Mouse (Mus musculus) kidney, embryonic 15.5 days (tissue): ENCODE data around the gene Prx. TPM values are rescaled to one million over a fixed set of nuclear protein-coding genes. Genes with fewer than 3 reads are reported as not detected.

Experiments used
- ATAC-seq: fragments of 200-750 bp; cut with Nextera tagmentation; replicated peaks from 2 replicates; pipeline ENCODE4 v1.8.0; 2017; ENCODE audit warnings: moderate TSS enrichment; ENCODE audit not compliant: low FRiP score
- H3K27ac ChIP-seq: fragments of 300-500 bp; sonication (generic); 2 replicates; pipeline ENCODE4 v1.5.1; 2015; ENCODE audit warnings: mild to moderate bottlenecking, inconsistent platforms
- H3K27me3 ChIP-seq: fragments of 300-500 bp; sonication (generic); 2 replicates; pipeline ENCODE4 v1.6.1; 2015; ENCODE audit warnings: inconsistent platforms
- H3K36me3 ChIP-seq: fragments of 300-500 bp; sonication (generic); 2 replicates; pipeline ENCODE4 v1.6.1; 2015; ENCODE audit warnings: inconsistent platforms
- H3K4me1 ChIP-seq: fragments of 300-500 bp; sonication (generic); 2 replicates; pipeline ENCODE4 v1.6.1; 2015; ENCODE audit warnings: inconsistent platforms
- H3K4me2 ChIP-seq: fragments of 300-500 bp; sonication (generic); 2 replicates; pipeline ENCODE4 v1.6.1; 2015; ENCODE audit warnings: moderate library complexity, mild to moderate bottlenecking, inconsistent platforms
- H3K4me3 ChIP-seq: fragments of 300-500 bp; sonication (generic); replicated peaks from 2 replicates; pipeline ENCODE4 v1.5.1; 2015; ENCODE audit warnings: mild to moderate bottlenecking, inconsistent platforms
- H3K9ac ChIP-seq: fragments of 300-500 bp; sonication (generic); 2 replicates; pipeline ENCODE4 v1.6.1; 2015; ENCODE audit warnings: mild to moderate bottlenecking, inconsistent platforms
- H3K9me3 ChIP-seq: fragments of 300-500 bp; sonication (generic); replicated peaks from 2 replicates; pipeline ENCODE4 v1.6.1; 2016; ENCODE audit warnings: inconsistent platforms
- WGBS: fragments of 180-500 bp; shearing (Covaris S2); methylation state at CpG from one replicate; pipeline ENCODE4 v1.1.7; 2015; ENCODE audit warnings: mixed read lengths; 5-methylcytosine and 5-hydroxymethylcytosine counted together
- polyA plus RNA-seq: library from polyadenylated mRNA; unstranded; fragments of >200 nt; fragmentation: Nextera tagmentation; extraction: Ambion mirVana; gene quantifications from 2 replicates; pipeline ENCODE4 v1.2.1, GENCODE M21; 2015

Gene Prx
- polyA plus RNA-seq, 1 experiment from 2014 or later = 4.8 TPM

DNA sequence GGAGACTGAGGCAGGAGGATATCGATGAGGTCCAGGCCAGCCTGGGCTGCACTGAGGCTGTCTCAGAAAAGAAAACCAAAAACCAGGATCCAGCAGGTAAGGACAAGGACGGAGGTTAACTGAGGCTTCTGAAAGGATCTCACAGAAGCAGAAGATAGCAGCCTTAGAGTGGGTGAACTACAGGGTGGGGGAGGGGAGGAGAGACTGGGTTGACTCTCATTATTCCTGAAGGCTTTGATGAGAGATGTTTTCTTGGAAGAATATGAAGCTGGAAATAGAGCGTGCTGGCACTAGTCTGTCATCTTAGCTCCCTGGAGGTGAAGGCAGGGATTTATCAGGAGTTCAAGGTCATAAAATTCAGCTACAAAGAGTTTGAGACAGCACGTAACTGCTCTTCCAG is 44.7 kb downstream of the Prx start:
- Histone ChIP-seq H3K9ac (no peak overlapping the region), H3K4me1 (peaks cover 22% of the 10 kb centered on the region), H3K9me3 (no peaks in the 10 kb centered on the region), H3K4me2 (no peak overlapping the region), H3K27ac (0 out of 2 replicates have a peak overlapping the region, but pooled peaks have one; percentile 4), H3K36me3 (no peaks in the 10 kb centered on the region), H3K4me3 (no peak overlapping the region), H3K27me3 (no peaks in the 10 kb centered on the region)
- no peak for ATAC-seq
- 84% methylated on average over 4 of the region's 4 CpGs for WGBS

DNA sequence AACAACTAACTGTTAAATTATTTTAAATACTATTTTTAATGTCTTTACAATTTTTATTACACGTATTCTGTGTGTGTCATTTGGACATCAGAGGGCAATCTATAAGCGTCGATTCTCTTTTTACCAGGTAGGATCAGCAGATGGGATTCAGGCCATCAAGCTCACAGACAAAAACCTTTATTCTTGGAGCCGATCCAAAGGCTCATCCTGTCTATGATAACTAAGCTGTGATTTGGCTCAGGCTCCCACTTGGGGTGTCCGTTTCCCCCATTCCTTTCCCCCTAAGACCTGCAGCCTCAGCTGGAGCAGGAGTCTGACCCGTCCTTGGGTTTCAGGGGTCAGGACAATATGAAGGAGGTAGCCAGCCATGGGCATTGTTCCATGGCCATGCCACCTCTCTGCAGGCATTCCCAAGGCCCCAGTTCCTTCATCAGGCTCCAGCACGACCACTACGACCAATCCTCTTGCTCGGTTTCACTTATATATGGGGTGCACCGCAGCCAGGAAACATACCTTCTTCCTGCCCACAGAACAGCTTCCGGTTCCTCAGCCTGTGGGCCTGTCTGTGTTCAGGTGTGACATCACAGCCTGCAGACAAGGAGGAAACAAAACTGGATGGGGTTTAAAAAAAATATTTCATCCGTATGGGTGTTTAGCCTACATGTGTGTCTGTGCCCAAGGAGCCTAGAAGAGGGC is 45.7 kb downstream of the Prx start:
- no peaks in the 10 kb centered on the region for H3K9me3 ChIP-seq
- H3K4me2 ChIP-seq = no peak overlapping the region
- H3K27ac ChIP-seq = no peak overlapping the region
- H3K4me1 ChIP-seq = peaks cover 22% of the 10 kb centered on the region
- WGBS = 81% methylated on average over 12 of the region's 12 CpGs
- no peak overlapping the region for H3K9ac ChIP-seq
- H3K36me3 ChIP-seq = no peaks in the 10 kb centered on the region
- H3K27me3 ChIP-seq = no peaks in the 10 kb centered on the region
- no peak for ATAC-seq
- no peak overlapping the region for H3K4me3 ChIP-seq

DNA sequence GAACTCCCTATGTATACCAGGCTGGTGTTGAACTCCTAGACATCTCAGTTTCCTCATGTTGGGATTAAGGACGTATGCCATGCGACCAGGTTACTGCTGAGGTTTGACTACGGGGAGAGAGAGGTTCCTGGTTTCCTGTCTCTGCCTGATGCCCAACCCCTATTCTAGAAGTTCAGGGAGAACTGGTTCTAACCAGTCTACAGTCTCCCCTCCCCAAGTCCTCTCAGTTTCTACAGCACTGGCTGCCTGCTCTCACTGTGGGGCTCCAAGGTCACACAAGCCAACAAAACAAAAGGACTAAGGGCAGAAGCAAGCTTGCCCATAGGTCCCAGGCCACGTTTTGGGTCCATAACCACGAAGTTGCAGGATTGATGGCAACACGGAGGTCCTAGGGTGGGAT is 50.5 kb downstream of the Prx start:
- H3K27ac ChIP-seq = no peak overlapping the region
- ATAC-seq = no peak
- H3K4me2 ChIP-seq = no peak overlapping the region
- no peaks in the 10 kb centered on the region for H3K36me3 ChIP-seq
- peaks cover 12% of the 10 kb centered on the region for H3K4me1 ChIP-seq
- no peak overlapping the region for H3K4me3 ChIP-seq
- WGBS = 79% methylated on average over 6 of the region's 6 CpGs
- H3K9ac ChIP-seq = no peak overlapping the region
- no peaks in the 10 kb centered on the region for H3K27me3 ChIP-seq
- H3K9me3 ChIP-seq = no peaks in the 10 kb centered on the region

DNA sequence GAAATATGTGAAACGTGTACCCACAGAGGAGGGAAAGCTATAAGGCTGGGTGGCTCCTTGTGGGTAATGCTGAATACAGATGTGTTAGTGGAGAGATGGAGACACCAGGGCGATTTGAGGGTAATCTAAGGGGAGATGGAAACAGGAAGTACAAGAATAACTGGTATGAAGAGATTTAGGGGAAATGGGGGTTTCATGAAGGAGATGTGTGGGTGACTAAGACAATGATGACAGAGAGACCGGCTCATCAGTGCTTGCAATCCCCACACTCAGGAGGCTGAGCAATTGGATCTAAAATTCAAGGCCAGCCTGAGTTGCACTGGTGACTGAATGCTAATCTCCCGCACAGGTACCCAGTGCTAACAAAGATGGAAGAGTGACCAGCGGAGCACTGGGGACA is 52.9 kb downstream of the Prx start:
- Histone ChIP-seq H3K27ac (no peak overlapping the region), H3K9ac (peak overlapping the region; percentile 65; the same call in 1 of the 2 replicates)
- ATAC-seq = no peak

DNA sequence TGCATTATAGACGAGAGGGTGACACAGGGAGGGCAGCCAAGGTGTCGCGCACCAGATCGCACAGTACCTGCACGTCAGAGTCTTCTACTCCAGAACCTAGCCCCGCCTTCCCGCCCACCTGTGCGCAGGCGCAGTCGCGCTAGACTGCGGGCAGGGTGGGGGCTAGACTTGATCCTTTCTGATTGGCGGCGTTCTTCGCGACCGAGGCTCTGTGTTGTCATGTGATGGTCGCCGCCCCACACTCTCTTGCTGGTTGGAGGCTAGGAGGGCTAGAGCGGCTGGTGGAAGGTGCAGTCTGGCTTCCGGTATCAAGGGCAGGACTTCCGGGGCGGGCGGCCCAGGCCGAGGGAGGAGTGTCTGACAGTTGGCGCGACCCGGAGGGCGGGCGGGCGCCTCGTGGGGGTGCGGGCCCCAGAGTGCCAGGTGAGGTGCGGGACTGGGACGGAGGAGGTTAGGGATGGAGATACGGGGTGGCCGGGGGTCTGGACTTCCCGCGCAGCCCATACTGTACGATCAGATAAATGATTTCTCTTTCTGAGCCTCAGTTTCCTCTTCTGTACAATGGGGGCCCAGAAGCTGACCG is 53.9 kb downstream of the Prx start, which contains the start of the genes Pld3 and 2310022A10Rik:
Gene Pld3 (minus strand): TSS at position 288 of the 583 bp plus-strand sequence.
Gene 2310022A10Rik (plus strand): TSS at position 303 of the 583 bp plus-strand sequence.
- peak within 1 kb of the TSS; percentile 43 for H3K27ac ChIP-seq

More for the DNA sequence above, 52.9 kb downstream of the Prx start:
- Histone ChIP-seq H3K4me3 (peak overlapping the region; percentile 74), H3K4me2 (peak overlapping the region; percentile 71), H3K4me1 (peaks cover 15% of the 10 kb centered on the region), H3K27me3 (no peaks in the 10 kb centered on the region), H3K9me3 (no peaks in the 10 kb centered on the region), H3K36me3 (peaks cover 13% of the 10 kb centered on the region)
- WGBS = 54% methylated on average over 5 of the region's 5 CpGs

DNA sequence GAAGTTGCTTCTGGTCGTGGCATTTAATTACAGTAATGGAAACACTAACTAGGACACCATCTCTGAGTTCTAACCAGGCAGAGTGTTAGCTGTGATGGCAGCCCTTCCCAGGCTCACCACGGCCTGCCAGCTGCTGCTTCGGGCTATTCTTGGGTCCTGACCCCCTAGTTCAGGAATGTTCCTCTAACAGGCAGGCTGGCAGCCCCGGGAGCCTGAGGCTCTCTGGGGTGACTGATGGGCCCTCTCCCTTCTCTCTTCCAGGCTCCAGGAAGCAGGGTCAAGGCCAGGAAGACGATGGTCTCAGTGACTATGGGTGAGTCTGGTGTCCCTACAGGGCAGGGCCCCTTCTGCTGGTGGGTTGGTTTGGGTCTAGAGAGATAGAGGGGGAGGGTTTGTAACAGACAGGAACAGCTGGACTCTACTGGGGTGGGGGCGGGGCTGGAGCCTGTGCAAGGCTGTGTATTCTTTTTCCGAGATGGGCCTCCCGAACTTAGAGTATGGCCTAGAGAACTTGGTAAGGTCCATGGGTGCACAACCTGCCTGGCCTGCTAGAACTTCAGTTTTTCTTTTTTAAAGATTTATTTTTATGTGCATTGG is 61.3 kb downstream of the Prx start:
- Histone ChIP-seq H3K36me3 (peaks cover 78% of the 10 kb centered on the region), H3K9ac (no peak overlapping the region), H3K9me3 (no peaks in the 10 kb centered on the region), H3K27me3 (no peaks in the 10 kb centered on the region), H3K27ac (no peak overlapping the region), H3K4me1 (no peaks in the 10 kb centered on the region), H3K4me2 (no peak overlapping the region), H3K4me3 (no peak overlapping the region)
- 63% methylated on average over 8 of the region's 8 CpGs for WGBS
- no peak for ATAC-seq

More for the DNA sequence above, 53.9 kb downstream of the Prx start, which contains the start of the genes Pld3 and 2310022A10Rik:
- Histone ChIP-seq H3K4me1 (peaks cover 15% of the 10 kb centered on the region), H3K27me3 (no peaks in the 10 kb centered on the region), H3K36me3 (peaks cover 13% of the 10 kb centered on the region), H3K9ac (peak within 1 kb of the TSS; percentile 65), H3K4me3 (peak within 1 kb of the TSS; percentile 74), H3K9me3 (no peaks in the 10 kb centered on the region), H3K4me2 (peak within 1 kb of the TSS; percentile 71)
- peak; percentile 100 for ATAC-seq
- under 1% methylated on average over 41 of the region's 41 CpGs for WGBS

DNA sequence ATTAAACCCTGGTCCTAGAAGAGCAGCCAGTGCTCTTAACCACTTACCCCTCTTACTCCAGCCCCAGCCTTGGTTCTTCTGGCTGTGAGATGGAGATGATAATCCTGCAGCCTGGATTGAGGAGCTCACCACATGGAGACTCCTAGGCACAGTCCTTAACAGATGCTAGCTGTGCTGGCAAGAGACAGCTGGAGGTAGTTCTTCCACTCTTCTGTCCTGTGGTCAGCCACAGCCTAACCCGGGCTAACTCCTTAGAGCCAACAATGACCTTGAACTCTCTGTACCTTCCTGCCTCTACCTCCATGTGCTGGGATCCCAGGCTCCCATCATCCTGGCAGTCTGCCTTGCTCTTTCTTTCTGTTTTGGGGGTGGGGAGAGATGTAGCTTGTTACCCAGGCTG is 61.9 kb downstream of the Prx start:
- no peak for ATAC-seq
- Histone ChIP-seq H3K36me3 (peaks cover 76% of the 10 kb centered on the region), H3K4me2 (no peak overlapping the region), H3K27ac (no peak overlapping the region), H3K4me1 (no peaks in the 10 kb centered on the region), H3K9ac (no peak overlapping the region), H3K9me3 (no peaks in the 10 kb centered on the region), H3K4me3 (no peak overlapping the region), H3K27me3 (no peaks in the 10 kb centered on the region)
- 86% methylated on average over 1 of the region's 1 CpGs for WGBS

Other genes starting within 250 kb of the Prx start
- gene Numbl, start 240.9 kb upstream of the Prx start, polyA plus RNA-seq = 15.3 and 18.5 TPM in 2 replicates
- 31.0 and 41.7 TPM in 2 replicates for gene Ltbp4, start 161.6 kb upstream of the Prx start, polyA plus RNA-seq
- 43.6 and 53.1 TPM in 2 replicates for gene Shkbp1, start 143.3 kb upstream of the Prx start, polyA plus RNA-seq
- gene Gm20479, start 141.9 kb upstream of the Prx start, polyA plus RNA-seq = 1.9 TPM in 1 of 2 replicates, not detected in the other
- 0.27 and 0.39 TPM in 2 replicates for gene Sptbn4, start 51.6 kb upstream of the Prx start, polyA plus RNA-seq
- 44.5 and 57.4 TPM in 2 replicates for gene Blvrb, start 51.3 kb upstream of the Prx start, polyA plus RNA-seq
- gene Sertad3, start 25.6 kb upstream of the Prx start, polyA plus RNA-seq = 30.3 and 32.0 TPM in 2 replicates
- gene Sertad1, start 12.4 kb upstream of the Prx start, polyA plus RNA-seq = 40.5 and 41.0 TPM in 2 replicates
- 0.39 and 0.92 TPM in 2 replicates for gene Hipk4, start 23.9 kb downstream of the Prx start, polyA plus RNA-seq
- gene Pld3, start 53.9 kb downstream of the Prx start, polyA plus RNA-seq = 83.1 and 90.5 TPM in 2 replicates
- gene 2310022A10Rik, start 53.9 kb downstream of the Prx start, polyA plus RNA-seq = 26.9 and 29.4 TPM in 2 replicates
- 97.9 and 106 TPM in 2 replicates for gene Akt2, start 92.2 kb downstream of the Prx start, polyA plus RNA-seq
- 0.28 and 0.86 TPM in 2 replicates for gene Ttc9b, start 154.6 kb downstream of the Prx start, polyA plus RNA-seq
- gene Map3k10, start 175.3 kb downstream of the Prx start, polyA plus RNA-seq = 6.5 and 7.6 TPM in 2 replicates
- 3.4 and 4.6 TPM in 2 replicates for gene Zfp607b, start 190.0 kb downstream of the Prx start, polyA plus RNA-seq
- 37.2 and 40.8 TPM in 2 replicates for gene Zfp60, start 232.1 kb downstream of the Prx start, polyA plus RNA-seq